In genomic region chr11:19651929-19652328, GRCm38 (mm10) we compare ENCODE assay signal across 25 mouse cellular contexts.
A peak's percentile ranks its signal among the peaks of the same experiment; 100 is the strongest.
DNase-seq lines count a peak whose midpoint lies in the region; ATAC-seq lines count a peak whose summit lies in the region.
"Had no signal": no experiment of that assay in that cellular context is flagged by ENCODE, and none has a peak within 500 bp of the region (broad histone marks: within the 10 kb centered on the region; RNA-seq: fewer than 3 reads in every experiment).

No protein-coding gene starts in this region.

- H3K9ac ChIP-seq in heart, embryonic 11.5 days (ENCODE audit: low read depth, low read length), result no peak overlapping the region
- H3K9ac ChIP-seq in heart, embryonic 14.5 days (ENCODE audit: low read length), result no peak overlapping the region
- no peak overlapping the region for H3K9ac ChIP-seq in lung, embryonic 15.5 days
- H3K9ac ChIP-seq: forebrain, embryonic 13.5 days; hindbrain, embryonic 13.5 days; intestine, embryonic 15.5 days had no signal

- 39% methylated on average over 7 of the region's 7 CpGs for WGBS in heart, embryonic 11.5 days (ENCODE audit: insufficient replicate concordance)
- 34% methylated on average over 7 of the region's 7 CpGs for WGBS in heart, embryonic 14.5 days
- WGBS in lung, embryonic 15.5 days, result 59% methylated on average over 7 of the region's 7 CpGs

- peaks cover 12% of the 10 kb centered on the region for H3K4me1 ChIP-seq in heart, embryonic 11.5 days (ENCODE audit: control insufficient read depth, insufficient read depth, low read length)
- H3K4me1 ChIP-seq in heart, embryonic 14.5 days (ENCODE audit: control insufficient read depth in 2 of 2, insufficient read depth in 2 of 2, low read length in 2 of 2), result peaks cover 13 to 15% of the 10 kb centered on the region in 2 experiments
- H3K4me1 ChIP-seq in lung, embryonic 15.5 days, result no peaks in the 10 kb centered on the region
- H3K4me1 ChIP-seq: hindbrain, embryonic 13.5 days; intestine, embryonic 15.5 days had no signal

- no peaks in the 10 kb centered on the region for H3K27me3 ChIP-seq in heart, embryonic 11.5 days (ENCODE audit: control insufficient read depth, insufficient read depth, low read length)
- H3K27me3 ChIP-seq in heart, embryonic 14.5 days (ENCODE audit: control insufficient read depth, insufficient read depth, low read length), result no peaks in the 10 kb centered on the region
- no peaks in the 10 kb centered on the region for H3K27me3 ChIP-seq in lung, embryonic 15.5 days
- H3K27me3 ChIP-seq: CH12.LX; forebrain, embryonic 13.5 days; hindbrain, embryonic 13.5 days; intestine, embryonic 15.5 days; Patski had no signal

- peak; percentile 69; the same call in 1 of the 2 replicates for ATAC-seq in heart, embryonic 11.5 days (replicated peaks; ENCODE audit: insufficient number of reproducible peaks, low FRiP score, low TSS enrichment)
- peak; percentile 32; the same call in 1 of the 2 replicates for ATAC-seq in heart, embryonic 14.5 days (ENCODE audit: insufficient number of reproducible peaks, insufficient read depth, low FRiP score, low read depth)
- peak; percentile 27; the same call in 1 of the 2 replicates for ATAC-seq in lung, embryonic 15.5 days (ENCODE audit: borderline replicate concordance, extremely low read depth, low FRiP score, low TSS enrichment)
- ATAC-seq: forebrain, embryonic 13.5 days; forebrain, embryonic 16.5 days; hindbrain, embryonic 16.5 days; intestine, embryonic 15.5 days; Patski had no signal

- no peak for DNase-seq in heart, adult 9 months (ENCODE audit: low spot score in 2 of 2)
- DNase-seq in heart, postnatal 25 days (ENCODE audit: low spot score), result no peak
- no peak for DNase-seq in lung, postnatal 14 days
- DNase-seq: adrenal gland, postnatal 10 days; adrenal gland, postnatal 36 days; B cell, adult 2 months; cerebellum, adult 18-20 months; cerebellum, adult 9-10 months; cerebellum, postnatal 14 days; gastrocnemius, postnatal 10 days; gastrocnemius, postnatal 36 days; kidney, adult 11 months had no signal

- no peaks in the 10 kb centered on the region for H3K36me3 ChIP-seq in heart, embryonic 11.5 days (ENCODE audit: control insufficient read depth, insufficient read depth, low read length)
- H3K36me3 ChIP-seq in heart, embryonic 14.5 days (ENCODE audit: control insufficient read depth, insufficient read depth, low read length), result no peaks in the 10 kb centered on the region
- no peaks in the 10 kb centered on the region for H3K36me3 ChIP-seq in lung, embryonic 15.5 days
- H3K36me3 ChIP-seq: forebrain, embryonic 10.5 days; G1E; hindbrain, embryonic 10.5 days; hindbrain, embryonic 13.5 days; intestine, embryonic 15.5 days had no signal

- H3K4me2 ChIP-seq in heart, embryonic 11.5 days, result peak overlapping the region; percentile 10
- peak overlapping the region; percentile 12; the same call in 1 of the 2 replicates for H3K4me2 ChIP-seq in heart, embryonic 14.5 days (ENCODE audit: low read length)
- H3K4me2 ChIP-seq in lung, embryonic 15.5 days, result no peak overlapping the region
- H3K4me2 ChIP-seq: forebrain, embryonic 13.5 days; hindbrain, embryonic 13.5 days; intestine, embryonic 15.5 days had no signal

- H3K4me3 ChIP-seq in heart, embryonic 11.5 days (ENCODE audit: low read depth, low read length), result no peak overlapping the region
- H3K4me3 ChIP-seq in heart, embryonic 14.5 days (ENCODE audit: control insufficient read depth in 1 of 2, insufficient read depth in 1 of 2, low read depth in 1 of 2, low read length in 2 of 2), result no peak overlapping the region
- no peak overlapping the region for H3K4me3 ChIP-seq in lung, embryonic 15.5 days
- H3K4me3 ChIP-seq: forebrain, embryonic 10.5 days; forebrain, embryonic 13.5 days; hindbrain, embryonic 10.5 days; hindbrain, embryonic 13.5 days; intestine, embryonic 15.5 days had no signal

- H3K27ac ChIP-seq in heart, embryonic 11.5 days (ENCODE audit: low read depth, low read length), result peak overlapping the region; percentile 59; the same call in 1 of the 2 replicates
- peak overlapping the region; percentile 6 to 14; a peak in 1 of 4 replicates for H3K27ac ChIP-seq in heart, embryonic 14.5 days (replicated peaks in 1 of 2; ENCODE audit: control insufficient read depth in 1 of 2, insufficient read depth in 1 of 2, low read depth in 2 of 2, low read length in 2 of 2)
- no peak overlapping the region for H3K27ac ChIP-seq in lung, embryonic 15.5 days
- H3K27ac ChIP-seq: forebrain, embryonic 10.5 days; forebrain, embryonic 13.5 days; hindbrain, embryonic 10.5 days; hindbrain, embryonic 13.5 days; intestine, embryonic 15.5 days had no signal

- intact Hi-C loops in heart, postnatal 25 days (cut with DNase I), result no loop called here

- H3K9me3 ChIP-seq in heart, embryonic 11.5 days (replicated peaks; ENCODE audit: control insufficient read depth, low read length), result no peaks in the 10 kb centered on the region
- H3K9me3 ChIP-seq in heart, embryonic 14.5 days (ENCODE audit: control insufficient read depth, low read length), result no peaks in the 10 kb centered on the region
- H3K9me3 ChIP-seq in lung, embryonic 15.5 days, result no peaks in the 10 kb centered on the region
- H3K9me3 ChIP-seq: forebrain, embryonic 10.5 days; forebrain, embryonic 13.5 days; G1E; hindbrain, embryonic 10.5 days; hindbrain, embryonic 13.5 days; intestine, embryonic 15.5 days had no signal
